Mouse (Mus musculus) myocyte (in vitro differentiated cells): ENCODE measurements around the gene Dse.

Source experiments
- CEBPB ChIP-seq: IDR thresholded peaks from 2 replicates; pipeline ENCODE4 v1.6.1; 2011; ENCODE audit warnings: mild to moderate bottlenecking, moderate library complexity; ENCODE audit not compliant: poor library complexity, insufficient read depth, severe bottlenecking
- E2F4 ChIP-seq: IDR thresholded peaks from one replicate; pipeline ENCODE4 v1.6.1; 2011; ENCODE audit warnings: mild to moderate bottlenecking, control low read depth, moderate library complexity; ENCODE audit not compliant: insufficient read depth
- MAX ChIP-seq: IDR thresholded peaks from one replicate; pipeline ENCODE4 v1.6.1; 2011; ENCODE audit warnings: low read depth, mild to moderate bottlenecking, control low read depth
- MYOD1 ChIP-seq, 3 experiments: IDR thresholded peaks; one replicate each; pipeline ENCODE4 v1.6.1; 2011; ENCODE audit warnings: control low read depth in 2 of 3, low read depth in 2 of 3, mild to moderate bottlenecking in 2 of 3, moderate library complexity in 1 of 3; ENCODE audit not compliant: insufficient read length in 2 of 3, control insufficient read depth in 1 of 3
- MYOG ChIP-seq, 3 experiments: IDR thresholded peaks; one replicate each; pipeline ENCODE4 v1.6.1; 2011; ENCODE audit warnings: control low read depth in 2 of 3, low read depth in 2 of 3, mild to moderate bottlenecking in 2 of 3; ENCODE audit not compliant: insufficient read length in 2 of 3, control insufficient read depth in 1 of 3, insufficient read depth in 1 of 3
- POLR2A ChIP-seq: IDR thresholded peaks from one replicate; pipeline ENCODE4 v1.6.1; 2011; ENCODE audit warnings: low read depth, mild to moderate bottlenecking, control low read depth, moderate library complexity; ENCODE audit not compliant: insufficient read length
- POLR2AphosphoS2 ChIP-seq: IDR thresholded peaks from one replicate; pipeline ENCODE4 v1.6.1; 2011; ENCODE audit warnings: low read depth, control low read depth; ENCODE audit not compliant: insufficient read length
- REST ChIP-seq: IDR thresholded peaks from one replicate; pipeline ENCODE4 v1.6.1; 2011; ENCODE audit warnings: mild to moderate bottlenecking, control low read depth, moderate library complexity; ENCODE audit not compliant: insufficient read depth, insufficient read length
- SRF ChIP-seq: IDR thresholded peaks from one replicate; pipeline ENCODE4 v1.6.1; 2011; ENCODE audit warnings: low read depth; ENCODE audit not compliant: control insufficient read depth, insufficient read length
- TCF12 ChIP-seq: IDR thresholded peaks from one replicate; pipeline ENCODE4 v1.6.1; 2011; ENCODE audit warnings: mild to moderate bottlenecking, control low read depth; ENCODE audit not compliant: poor library complexity, insufficient read depth, severe bottlenecking
- TCF3 ChIP-seq: IDR thresholded peaks from one replicate; pipeline ENCODE4 v1.6.1; 2011; ENCODE audit warnings: low read depth, control low read depth; ENCODE audit not compliant: insufficient read length
- USF1 ChIP-seq: IDR thresholded peaks from one replicate; pipeline ENCODE4 v1.6.1; 2011; ENCODE audit warnings: low read depth, mild to moderate bottlenecking, control low read depth, moderate library complexity

GRCm38 (mm10) chr10:34208031-34208430 is 516 bp upstream of the Dse start:
- TF ChIP-seq E2F4 (no peak), USF1 (no peak), TCF12 (no peak), POLR2A (no peak), TCF3 (no peak), POLR2AphosphoS2 (no peak), REST (no peak), MAX (no peak), MYOD1 (IDR thresholded peaks at IDR 0.05; ENCODE audit: control insufficient read depth in 1 of 3, insufficient read length in 2 of 3, low read depth in 2 of 3) (no peak), MYOG (IDR thresholded peaks at IDR 0.05; ENCODE audit: control insufficient read depth in 1 of 3, insufficient read depth in 1 of 3, insufficient read length in 2 of 3, low read depth in 2 of 3) (no peak), CEBPB (no peak), SRF (no peak)
